Mouse (Mus musculus): Measurements from ENCODE around the gene Mavs.
A peak's percentile ranks its signal among the peaks of the same experiment; 100 is the strongest.

The Mavs gene

GRCm38 (mm10) chr2:131261481-131262212 lies 27.8 kb downstream of the Mavs start:
- no peak for DNase-seq (ENCODE audit: low read depth, low spot score)

GRCm38 (mm10) chr2:131262213-131262672 lies 28.4 kb downstream of the Mavs start, which contains the start of gene Pank2:
Gene Pank2 (plus strand): TSS chr2:131262495.
- DNase-seq (ENCODE audit: low read depth, low spot score), result peak; percentile 98

- no peak for DNase-seq (ENCODE audit: low read depth, low spot score)
Observed at GRCm38 (mm10) chr2:131262680-131263670, 29.1 kb downstream of the Mavs start.

GRCm38 (mm10) chr2:131264027-131264426 lies 30.2 kb downstream of the Mavs start:
- DNase-seq (ENCODE audit: low read depth, low spot score), result no peak

GRCm38 (mm10) chr2:131265056-131265455 lies 31.2 kb downstream of the Mavs start:
- DNase-seq (ENCODE audit: low read depth, low spot score), result no peak

GRCm38 (mm10) chr2:131275493-131275892 lies 41.6 kb downstream of the Mavs start:
- DNase-seq (ENCODE audit: low read depth, low spot score), result no peak

- DNase-seq (ENCODE audit: low read depth, low spot score), result no peak
Observed at GRCm38 (mm10) chr2:131276722-131277121, 42.9 kb downstream of the Mavs start.

GRCm38 (mm10) chr2:131281596-131281995 lies 47.7 kb downstream of the Mavs start:
- DNase-seq (ENCODE audit: low read depth, low spot score), result no peak

GRCm38 (mm10) chr2:131286276-131286675 lies 52.4 kb downstream of the Mavs start:
- DNase-seq (ENCODE audit: low read depth, low spot score), result no peak

GRCm38 (mm10) chr2:131290669-131291068 lies 56.8 kb downstream of the Mavs start:
- DNase-seq (ENCODE audit: low read depth, low spot score), result no peak

- DNase-seq (ENCODE audit: low read depth, low spot score), result no peak
Observed at GRCm38 (mm10) chr2:131296746-131297261, 62.9 kb downstream of the Mavs start.
